Mouse (Mus musculus) testis, adult 2 months (tissue): ENCODE measurements around the gene Robo4.

Source experiments
- CTCF ChIP-seq: fragments of 200-500 bp; IDR thresholded peaks from 2 replicates; pipeline ENCODE4 v1.5.1; 2012; ENCODE audit warnings: low read depth, mild to moderate bottlenecking, inconsistent platforms, low read length, moderate library complexity; ENCODE audit not compliant: control insufficient read depth, insufficient read depth, insufficient replicate concordance
- POLR2A ChIP-seq: fragments of 200-500 bp; IDR thresholded peaks from 2 replicates; pipeline ENCODE4 v1.6.1; 2012; ENCODE audit warnings: low read depth, mild to moderate bottlenecking, inconsistent platforms, low read length, moderate library complexity; ENCODE audit not compliant: control insufficient read depth

- TF ChIP-seq CTCF (no peak), POLR2A (no peak)
These were observed 10.8 kb upstream of the Robo4 start for GRCm38 (mm10) chr9:37390891-37391290.
